Mouse (Mus musculus): ENCODE results near the gene Ifnar1.

GRCm38 (mm10) chr16:91545597-91546281 lies 60.7 kb downstream of the Ifnar1 start:
- TF ChIP-seq CTCF (IDR thresholded peaks at IDR 0.05; ENCODE audit: low read depth) (no peak), EP300 (IDR thresholded peaks at IDR 0.05; ENCODE audit: low read depth) (peak; percentile 96)

Data from liver, embryonic 14.5 days (tissue).